Mouse (Mus musculus) mammary gland, adult 2 months (tissue): ENCODE data around the gene Dynlrb2. TPM values are rescaled to one million over a fixed set of nuclear protein-coding genes. Genes with fewer than 3 reads are reported as not detected.

Source experiments
- polyA plus RNA-seq: library from polyadenylated mRNA; depleted of rRNA; stranded (reverse); fragments of >200 nt; gene quantifications from 2 replicates; pipeline ENCODE4 v1.2.3, GENCODE M21; 2012; ENCODE audit warnings: low replicate concordance; rRNA removed

Dynlrb2 gene
- not detected in 2 replicates for polyA plus RNA-seq

GRCm38 (mm10) chr8:116504477-116505120 is at the start of gene Dynlrb2:
Dynlrb2 (plus strand) TSS chr8:116504974.

Other genes with a start within 250 kb of the Dynlrb2 start
- gene Cdyl2, start 228.0 kb downstream of the Dynlrb2 start, polyA plus RNA-seq, result 2.1 and 3.2 TPM in 2 replicates